In genomic region chr19:40637601-40638000, GRCm38 (mm10) we compare ENCODE assay signal across 13 mouse cellular contexts. TPM values are rescaled to one million over a fixed set of nuclear protein-coding genes. Genes with fewer than 3 reads are reported as not detected.
DNase-seq lines count a peak whose midpoint lies in the region; ATAC-seq and TF ChIP-seq lines count a peak whose summit lies in the region.
"Had no signal": no experiment of that assay in that cellular context is flagged by ENCODE, and none has a peak within 500 bp of the region (broad histone marks: within the 10 kb centered on the region; RNA-seq: fewer than 3 reads in every experiment).

No protein-coding gene starts in this region.

- TF ChIP-seq EP300 in liver, postnatal 0 days (IDR thresholded peaks at IDR 0.05; ENCODE audit: low read depth): no peak

- intact Hi-C loops in heart, postnatal 25 days (cut with DNase I): loop anchor here (5.0 kb wide), 1 partner anchor 40 kb away; no protein-coding TSS in a partner anchor

- no peak for TF ChIP-seq CTCF in liver, postnatal 0 days (IDR thresholded peaks at IDR 0.05; ENCODE audit: low read depth)

- WGBS in liver, postnatal 0 days (ENCODE audit: insufficient replicate concordance): 35% methylated on average over 7 of the region's 7 CpGs
- WGBS in stomach, embryonic 14.5 days: 77% methylated on average over 7 of the region's 7 CpGs

- H3K27me3 ChIP-seq in liver, postnatal 0 days (ENCODE audit: insufficient read depth, low read length): no peaks in the 10 kb centered on the region
- no peaks in the 10 kb centered on the region for H3K27me3 ChIP-seq in stomach, embryonic 14.5 days (ENCODE audit: control insufficient read depth, insufficient read depth, low read length)
- H3K27me3 ChIP-seq: limb, embryonic 12.5 days had no signal

- H3K4me2 ChIP-seq in liver, postnatal 0 days (ENCODE audit: low read depth, low read length): no peak overlapping the region
- H3K4me2 ChIP-seq in stomach, embryonic 14.5 days (replicated peaks; ENCODE audit: low read depth, low read length): no peak overlapping the region
- H3K4me2 ChIP-seq: limb, embryonic 12.5 days had no signal

- peak; percentile 42 to 71 for DNase-seq in heart, adult 18-20 months
- DNase-seq in heart, postnatal 25 days (ENCODE audit: low spot score): no peak
- DNase-seq in lung, adult 18-20 months: peak; percentile 40 to 47
- no peak for DNase-seq in lung, postnatal 14 days
- DNase-seq in liver, postnatal 0 days: no peak
- no peak for DNase-seq in cerebellum, adult 9-10 months
- no peak for DNase-seq in layer of hippocampus, adult 8-10 months (ENCODE audit: low spot score in 2 of 2)
- DNase-seq: adrenal gland, postnatal 25 days; B cell, adult 2 months; cerebellum, postnatal 25 days had no signal

- H3K4me3 ChIP-seq in liver, postnatal 0 days (ENCODE audit: low read depth, low read length): no peak overlapping the region
- H3K4me3 ChIP-seq in stomach, embryonic 14.5 days (ENCODE audit: low read depth, low read length): no peak overlapping the region
- H3K4me3 ChIP-seq: forebrain, embryonic 10.5 days; limb, embryonic 12.5 days had no signal

- peak; percentile 51; the same call in 1 of the 2 replicates for ATAC-seq in liver, postnatal 0 days
- no peak for ATAC-seq in stomach, embryonic 14.5 days (ENCODE audit: insufficient number of reproducible peaks, insufficient read depth, low FRiP score, low read depth)

- H3K27ac ChIP-seq in liver, postnatal 0 days (ENCODE audit: low read depth): peak overlapping the region; percentile 41; the same call in 1 of the 2 replicates
- 0 out of 2 replicates have a peak overlapping the region, but pooled peaks have one; percentile 17 for H3K27ac ChIP-seq in stomach, embryonic 14.5 days (ENCODE audit: low read length)
- H3K27ac ChIP-seq: forebrain, embryonic 10.5 days; limb, embryonic 12.5 days had no signal

- H3K9me3 ChIP-seq in liver, postnatal 0 days (ENCODE audit: low read length): no peaks in the 10 kb centered on the region
- H3K9me3 ChIP-seq in stomach, embryonic 14.5 days (ENCODE audit: control insufficient read depth, low read depth, low read length): no peaks in the 10 kb centered on the region
- H3K9me3 ChIP-seq: forebrain, embryonic 10.5 days; limb, embryonic 12.5 days had no signal

- no peak overlapping the region for H3K9ac ChIP-seq in liver, postnatal 0 days (replicated peaks)
- H3K9ac ChIP-seq in stomach, embryonic 14.5 days (replicated peaks; ENCODE audit: low read depth, low read length): no peak overlapping the region
- H3K9ac ChIP-seq: limb, embryonic 12.5 days had no signal

- H3K4me1 ChIP-seq in liver, postnatal 0 days (ENCODE audit: insufficient read depth): 0 out of 2 replicates have a peak, but pooled peaks cover 4% of the 10 kb centered on the region
- no peaks in the 10 kb centered on the region for H3K4me1 ChIP-seq in stomach, embryonic 14.5 days (ENCODE audit: control insufficient read depth, insufficient read depth, low read length)
- H3K4me1 ChIP-seq: forebrain, embryonic 10.5 days; limb, embryonic 12.5 days had no signal

- H3K36me3 ChIP-seq in liver, postnatal 0 days (replicated peaks; ENCODE audit: insufficient read depth, low read length): no peaks in the 10 kb centered on the region
- H3K36me3 ChIP-seq in stomach, embryonic 14.5 days (ENCODE audit: control insufficient read depth, insufficient read depth, low read length): no peaks in the 10 kb centered on the region
- H3K36me3 ChIP-seq: forebrain, embryonic 10.5 days; limb, embryonic 12.5 days had no signal

RNA-seq across cellular contexts. Expression of gene Entpd1, which starts 25.4 kb away (rescaled TPM):
- total RNA-seq in heart, adult 18-20 months (2021): 10 to 100 TPM; 21.1 to 22.2 TPM
- 10 to 100 TPM; 29.9 to 30.3 TPM for total RNA-seq in heart, postnatal 25 days (2021)
- polyA plus RNA-seq in liver, postnatal 0 days (2015; fragmentation: Nextera tagmentation; extraction: Ambion mirVana): 5.1 and 5.7 TPM in 2 replicates
- polyA plus RNA-seq in stomach, embryonic 14.5 days (2014; fragmentation: Nextera tagmentation; extraction: Ambion mirVana): 11.3 and 12.2 TPM in 2 replicates
- total RNA-seq in layer of hippocampus, adult 8-10 months (2022): 10 to 100 TPM; 16.0 to 32.9 (median 21.3) TPM

RNA-seq across cellular contexts. Expression of gene Tctn3, which starts 25.6 kb away (rescaled TPM):
- 1 to 10 TPM; 7.1 to 7.2 TPM for total RNA-seq in heart, adult 18-20 months (2021)
- total RNA-seq in heart, postnatal 25 days (2021): 1 to 10 TPM; 6.3 to 8.9 TPM
- polyA plus RNA-seq in liver, postnatal 0 days (2015; fragmentation: Nextera tagmentation; extraction: Ambion mirVana): 1.7 and 1.8 TPM in 2 replicates
- polyA plus RNA-seq in stomach, embryonic 14.5 days (2014; fragmentation: Nextera tagmentation; extraction: Ambion mirVana): 10.4 and 11.4 TPM in 2 replicates
- 10 to 100 TPM; 17.7 to 19.5 (median 18.8) TPM for total RNA-seq in layer of hippocampus, adult 8-10 months (2022)

RNA-seq across cellular contexts. Expression of gene Aldh18a1, which starts 49.3 kb away (rescaled TPM):
- 1 to 10 TPM; 6.4 to 7.9 TPM for total RNA-seq in heart, adult 18-20 months (2021)
- total RNA-seq in heart, postnatal 25 days (2021): 1 to 10 TPM; 7.0 to 7.3 TPM
- 8.1 and 9.1 TPM in 2 replicates for polyA plus RNA-seq in liver, postnatal 0 days (2015; fragmentation: Nextera tagmentation; extraction: Ambion mirVana)
- polyA plus RNA-seq in stomach, embryonic 14.5 days (2014; fragmentation: Nextera tagmentation; extraction: Ambion mirVana): 60.8 and 70.3 TPM in 2 replicates
- 10 to 100 TPM; 19.9 to 29.8 (median 26.1) TPM for total RNA-seq in layer of hippocampus, adult 8-10 months (2022)

Comparison
In these comparisons a context has a peak if more than half of its experiments do, and no peak if none do; other contexts are left out.
1. DNase-seq: peak in heart, adult 18-20 months (2 of 2) and lung, adult 18-20 months (2 of 2); none in heart, postnatal 25 days (single experiment), lung, postnatal 14 days (single experiment), liver, postnatal 0 days (single experiment), cerebellum, adult 9-10 months (single experiment) and layer of hippocampus, adult 8-10 months (0 of 2).